Mouse (Mus musculus): Measurements from ENCODE around the gene Xpr1. TPM values are rescaled to one million over a fixed set of nuclear protein-coding genes. Genes with fewer than 3 reads are reported as not detected.

Gene Xpr1
- 9.7 and 10.8 TPM in 2 replicates for polyA plus RNA-seq (2021; fragmentation: Nextera tagmentation)
- long read RNA-seq, experiment 1, partial matches to known transcripts, result 2 of 26 reads
- long read RNA-seq, experiment 1, other reads (novel, unspliced or antisense), result 22 of 26 reads
- long read RNA-seq, experiment 2, full-length matches to known transcripts, result 12 of 37 reads
- long read RNA-seq, experiment 2, partial matches to known transcripts, result 5 of 37 reads
- long read RNA-seq, experiment 2, other reads (novel, unspliced or antisense), result 20 of 37 reads

GRCm38 (mm10) chr1:155416701-155417677 is at the start of gene Xpr1:
TSS of gene Xpr1 (minus strand) at chr1:155417415.

GRCm38 (mm10) chr1:155243797-155244770 is 173.1 kb downstream of the Xpr1 start, which contains the start of gene BC034090:
TSS of gene BC034090 (minus strand) at chr1:155244444.

Small RNAs within 50 kb of the gene (microRNA-seq; reads per million reads assigned to microRNA genes)
- gene Gm22569, result not detected

Other genes with a start within 250 kb of the Xpr1 start
- gene BC034090, start 173.0 kb downstream of the Xpr1 start, polyA plus RNA-seq (2021; fragmentation: Nextera tagmentation), result 1.4 and 2.0 TPM in 2 replicates
- 125 and 155 TPM in 2 replicates for gene Acbd6, start 140.7 kb upstream of the Xpr1 start, polyA plus RNA-seq (2021; fragmentation: Nextera tagmentation)